Mouse (Mus musculus) urinary bladder, adult 18-20 months (tissue): ENCODE measurements at regions not wholly inside any gene's neighbourhood (a gene's known extent, or its start where the extent isn't known, plus 50 kb on each side); places are given as distances from the start of the nearest gene placed in this dataset.
A peak's percentile ranks its signal among the peaks of the same experiment; 100 is the strongest.

Experiments used
- DNase-seq, 2 experiments: peaks; one replicate each; pipeline ENCODE4 v3.0.0; 2022; ENCODE audit warnings: low spot score in 2 of 2, mixed read lengths in 2 of 2

- DNase-seq: no peak
These were observed 129.0 kb downstream of the Hmg20a start for GRCm38 (mm10) chr9:56547291-56547977.

GRCm38 (mm10) chr9:56549774-56550173 is 131.4 kb downstream of the Hmg20a start:
- DNase-seq: peak in 1 of 2 experiments; percentile 65

DNA sequence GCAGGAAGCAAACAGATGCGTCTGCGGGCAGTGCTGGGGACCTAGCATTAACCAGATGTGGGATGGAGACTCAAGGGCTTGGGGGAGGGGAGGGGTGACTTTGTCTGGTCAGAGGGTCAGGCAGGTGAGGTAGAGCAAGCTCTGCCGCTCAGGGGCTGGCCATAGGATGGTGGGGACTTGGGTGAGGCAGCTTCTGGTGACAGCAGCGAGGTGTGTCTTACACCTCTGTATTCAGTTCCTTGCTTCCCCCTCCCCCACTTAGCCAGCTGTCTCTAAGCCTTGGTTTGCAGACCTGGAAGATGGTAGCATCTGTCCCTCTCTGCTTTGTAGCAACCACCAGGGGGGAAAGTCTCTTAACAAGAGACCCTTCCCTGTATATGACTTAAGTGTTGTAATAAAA is 131.8 kb downstream of the Hmg20a start:
- no peak for DNase-seq

DNA sequence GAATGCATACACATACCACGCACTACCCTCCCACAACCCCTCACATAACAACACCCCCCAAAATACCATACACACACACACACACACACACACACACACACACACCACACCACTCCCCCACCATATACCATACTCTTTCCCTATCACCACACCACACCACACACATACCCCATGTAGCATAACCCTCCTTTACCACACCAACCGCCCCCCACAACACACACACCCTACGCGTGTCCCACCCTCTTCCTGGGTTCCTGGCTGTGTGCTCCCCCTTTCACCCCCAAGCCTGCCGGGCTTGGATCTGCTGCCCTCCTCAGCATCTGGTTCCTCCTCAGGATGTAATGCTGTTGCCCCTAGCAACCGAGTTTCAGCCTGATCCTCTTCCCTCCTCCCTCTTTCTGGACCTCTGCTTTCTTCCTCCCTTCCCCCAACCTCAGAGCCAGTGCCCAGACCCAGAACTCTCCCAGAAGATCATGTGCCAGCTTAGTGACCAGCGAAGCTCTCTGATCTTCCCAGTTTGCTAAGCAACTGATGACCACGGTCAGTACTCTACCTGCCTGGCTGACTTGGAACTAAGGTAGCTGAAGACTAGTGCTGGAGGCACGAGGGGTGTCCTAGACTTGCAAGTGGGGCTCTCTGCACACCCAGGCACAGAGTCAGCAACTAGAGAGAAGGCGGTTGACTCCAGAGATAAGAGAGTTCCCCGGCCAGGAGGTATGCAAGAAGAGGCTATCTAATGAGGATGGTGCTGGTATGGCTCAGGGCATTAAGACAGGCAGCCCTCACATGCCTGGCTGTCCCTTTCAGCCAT is 133.2 kb downstream of the Hmg20a start:
- DNase-seq: no peak

GRCm38 (mm10) chr9:56552187-56552686 is 133.8 kb downstream of the Hmg20a start:
- no peak for DNase-seq

- peak; percentile 78 for DNase-seq
These were observed 134.4 kb downstream of the Hmg20a start for GRCm38 (mm10) chr9:56552766-56553165.

DNA sequence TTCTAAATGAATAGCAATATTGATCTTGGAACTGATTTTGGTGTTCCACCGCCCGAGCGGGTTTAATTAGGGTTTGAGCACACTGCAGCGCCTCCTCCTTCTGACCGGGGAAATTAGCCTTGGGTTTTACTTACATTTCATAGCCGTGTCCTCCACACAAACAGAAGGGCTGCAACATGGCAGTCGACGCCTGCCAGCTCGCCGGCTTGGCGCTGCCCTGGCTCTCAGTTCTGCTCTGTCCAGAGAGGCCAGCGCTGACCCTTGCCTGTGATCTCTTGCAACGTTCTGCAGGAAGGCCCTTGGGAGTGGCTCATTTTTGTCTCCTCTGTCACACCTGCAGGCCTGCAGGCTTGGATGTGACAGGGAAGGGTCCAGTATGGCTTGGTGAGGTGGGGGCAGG is 135.2 kb downstream of the Hmg20a start:
- DNase-seq: no peak

DNA sequence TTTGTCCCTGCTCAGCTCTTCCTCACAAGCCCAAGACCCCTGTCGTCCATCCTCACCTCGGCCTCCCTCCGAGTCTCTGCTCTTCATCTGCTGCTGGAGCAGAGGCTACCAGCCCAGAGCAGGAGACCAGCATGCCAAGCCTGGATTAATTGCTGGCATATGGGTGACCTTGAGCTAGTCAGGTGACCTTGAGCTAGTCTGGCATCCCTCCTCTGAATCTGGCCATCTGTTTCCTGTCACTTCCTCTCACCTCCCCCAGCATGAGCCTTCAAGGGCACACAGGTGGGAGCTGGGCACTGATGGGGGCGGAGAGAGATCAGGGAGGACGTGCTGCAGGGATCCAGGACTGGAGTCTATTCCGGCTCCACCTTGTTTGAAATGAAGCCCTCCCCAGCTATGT is 135.7 kb downstream of the Hmg20a start:
- DNase-seq: no peak

GRCm38 (mm10) chr9:56559618-56560144 is 141.3 kb downstream of the Hmg20a start:
- no peak for DNase-seq

DNA sequence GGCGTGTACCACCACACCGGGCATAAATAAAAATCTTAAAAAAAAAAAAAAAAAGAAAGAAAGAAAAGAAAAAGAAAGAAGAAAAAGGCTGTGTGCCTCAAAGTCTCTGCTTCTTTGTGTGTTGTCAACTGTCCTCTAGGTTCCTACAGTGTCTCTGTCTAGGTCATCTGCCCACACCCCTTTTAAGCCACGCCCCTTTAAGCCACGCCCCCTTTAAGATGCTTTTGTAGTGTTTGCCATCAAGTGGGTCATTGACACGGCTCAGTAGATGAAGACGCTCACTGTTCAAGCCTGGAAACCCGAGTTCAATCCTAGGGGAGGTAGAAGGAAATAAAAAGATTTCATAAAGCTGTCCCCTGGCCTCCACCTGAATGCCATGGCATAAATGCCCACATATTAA is 144.0 kb downstream of the Hmg20a start:
- DNase-seq: no peak

GRCm38 (mm10) chr9:56564048-56564737 is 145.8 kb downstream of the Hmg20a start:
- DNase-seq: no peak
